Mouse (Mus musculus): ENCODE data around the gene Ccdc160. TPM values are rescaled to one million over a fixed set of nuclear protein-coding genes. Genes with fewer than 3 reads are reported as not detected.

Ccdc160 gene
- total and polyA plus RNA-seq, 2 experiments from 2014 or later, result 0.72 TPM; not detected in 1

DNA sequence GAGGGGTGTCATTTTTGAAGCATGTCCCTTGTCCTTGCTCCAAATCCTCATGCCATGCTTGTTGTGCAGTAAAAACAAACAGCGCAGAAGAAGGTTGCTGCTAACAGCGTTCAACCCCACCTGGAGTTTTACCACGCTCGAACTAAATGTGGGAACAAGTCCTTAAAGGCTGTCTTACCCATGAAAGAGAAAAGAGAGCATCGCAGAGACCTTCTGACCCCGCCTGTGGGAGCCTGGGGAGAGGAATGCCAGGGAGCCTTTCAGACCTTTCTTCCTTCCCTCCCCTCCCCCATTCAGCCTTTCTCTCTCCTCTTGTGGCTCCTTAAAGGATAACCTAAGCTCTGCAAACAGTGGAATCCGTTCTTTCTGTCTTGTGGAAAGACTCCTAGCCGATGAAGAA is 4.8 kb downstream of the Ccdc160 start:
- no peak for ATAC-seq (ENCODE audit: insufficient read depth, low read depth)
- Histone ChIP-seq H3K9me3 (replicated peaks; ENCODE audit: control insufficient read depth, low read length) (no peaks in the 10 kb centered on the region), H3K27ac (ENCODE audit: low read depth) (no peak overlapping the region), H3K4me3 (ENCODE audit: low read depth, low read length) (no peak overlapping the region), H3K27me3 (ENCODE audit: control insufficient read depth, insufficient read depth, low read length) (no peaks in the 10 kb centered on the region), H3K4me2 (ENCODE audit: low read depth, low read length) (no peak overlapping the region), H3K4me1 (ENCODE audit: control insufficient read depth, insufficient read depth) (no peaks in the 10 kb centered on the region), H3K9ac (replicated peaks; ENCODE audit: low read depth, low read length) (no peak overlapping the region), H3K36me3 (replicated peaks; ENCODE audit: control insufficient read depth, insufficient read depth, low read length) (no peaks in the 10 kb centered on the region)
- no peak for TF ChIP-seq CTCF (IDR thresholded peaks at IDR 0.05; ENCODE audit: low read depth)
- TF ChIP-seq EP300 (IDR thresholded peaks at IDR 0.05; ENCODE audit: low read depth), result no peak
- DNase-seq (ENCODE audit: low spot score), result no peak
- WGBS, result 36% methylated on average over 7 of the region's 8 CpGs

- no peak for TF ChIP-seq EP300 (IDR thresholded peaks at IDR 0.05; ENCODE audit: low read depth)
- TF ChIP-seq CTCF (IDR thresholded peaks at IDR 0.05; ENCODE audit: low read depth), result no peak
- no peak for DNase-seq (ENCODE audit: low spot score)
- H3K4me1 ChIP-seq (ENCODE audit: control insufficient read depth, insufficient read depth), result no peaks in the 10 kb centered on the region
- H3K27ac ChIP-seq (ENCODE audit: low read depth), result no peak overlapping the region
- no peak overlapping the region for H3K4me2 ChIP-seq (ENCODE audit: low read depth, low read length)
- no peak overlapping the region for H3K4me3 ChIP-seq (ENCODE audit: low read depth, low read length)
- no peaks in the 10 kb centered on the region for H3K36me3 ChIP-seq (replicated peaks; ENCODE audit: control insufficient read depth, insufficient read depth, low read length)
- 58% methylated on average over 9 of the region's 9 CpGs for WGBS
- no peaks in the 10 kb centered on the region for H3K9me3 ChIP-seq (replicated peaks; ENCODE audit: control insufficient read depth, low read length)
- no peaks in the 10 kb centered on the region for H3K27me3 ChIP-seq (ENCODE audit: control insufficient read depth, insufficient read depth, low read length)
- no peak for ATAC-seq (ENCODE audit: insufficient read depth, low read depth)
- no peak overlapping the region for H3K9ac ChIP-seq (replicated peaks; ENCODE audit: low read depth, low read length)
These were observed 6.1 kb downstream of the Ccdc160 start for GRCm38 (mm10) chrX:52797031-52797625.

- Histone ChIP-seq H3K9me3 (replicated peaks; ENCODE audit: control insufficient read depth, low read length) (no peaks in the 10 kb centered on the region), H3K9ac (replicated peaks; ENCODE audit: low read depth, low read length) (no peak overlapping the region), H3K27ac (ENCODE audit: low read depth) (no peak overlapping the region), H3K4me3 (ENCODE audit: low read depth, low read length) (no peak overlapping the region), H3K36me3 (replicated peaks; ENCODE audit: control insufficient read depth, insufficient read depth, low read length) (no peaks in the 10 kb centered on the region), H3K4me1 (ENCODE audit: control insufficient read depth, insufficient read depth) (no peaks in the 10 kb centered on the region), H3K4me2 (ENCODE audit: low read depth, low read length) (no peak overlapping the region), H3K27me3 (ENCODE audit: control insufficient read depth, insufficient read depth, low read length) (no peaks in the 10 kb centered on the region)
- WGBS, result 67% methylated on average over 14 of the region's 14 CpGs
- no peak for ATAC-seq (ENCODE audit: insufficient read depth, low read depth)
- TF ChIP-seq EP300 (IDR thresholded peaks at IDR 0.05; ENCODE audit: low read depth) (no peak), CTCF (IDR thresholded peaks at IDR 0.05; ENCODE audit: low read depth) (no peak)
- DNase-seq (ENCODE audit: low spot score), result no peak
These were observed 7.3 kb downstream of the Ccdc160 start for GRCm38 (mm10) chrX:52798255-52798654.

- Histone ChIP-seq H3K36me3 (replicated peaks; ENCODE audit: control insufficient read depth, insufficient read depth, low read length) (no peaks in the 10 kb centered on the region), H3K4me2 (ENCODE audit: low read depth, low read length) (no peak overlapping the region), H3K4me1 (ENCODE audit: control insufficient read depth, insufficient read depth) (no peaks in the 10 kb centered on the region), H3K4me3 (ENCODE audit: low read depth, low read length) (no peak overlapping the region), H3K9ac (replicated peaks; ENCODE audit: low read depth, low read length) (no peak overlapping the region), H3K27ac (ENCODE audit: low read depth) (no peak overlapping the region), H3K9me3 (replicated peaks; ENCODE audit: control insufficient read depth, low read length) (no peaks in the 10 kb centered on the region), H3K27me3 (ENCODE audit: control insufficient read depth, insufficient read depth, low read length) (no peaks in the 10 kb centered on the region)
- TF ChIP-seq EP300 (IDR thresholded peaks at IDR 0.05; ENCODE audit: low read depth) (no peak), CTCF (IDR thresholded peaks at IDR 0.05; ENCODE audit: low read depth) (no peak)
- DNase-seq (ENCODE audit: low spot score) (no peak), ATAC-seq (ENCODE audit: insufficient read depth, low read depth) (no peak)
- WGBS, result 31% methylated on average over 6 of the region's 6 CpGs
These were observed 8.6 kb downstream of the Ccdc160 start for GRCm38 (mm10) chrX:52799566-52799965.

GRCm38 (mm10) chrX:52819338-52819737 is 28.3 kb downstream of the Ccdc160 start:
- no peak for ATAC-seq (ENCODE audit: insufficient read depth, low read depth)
- Histone ChIP-seq H3K27me3 (ENCODE audit: control insufficient read depth, insufficient read depth, low read length) (no peaks in the 10 kb centered on the region), H3K4me1 (ENCODE audit: control insufficient read depth, insufficient read depth) (no peaks in the 10 kb centered on the region), H3K36me3 (replicated peaks; ENCODE audit: control insufficient read depth, insufficient read depth, low read length) (no peaks in the 10 kb centered on the region), H3K9ac (replicated peaks; ENCODE audit: low read depth, low read length) (no peak overlapping the region), H3K4me3 (ENCODE audit: low read depth, low read length) (no peak overlapping the region), H3K4me2 (ENCODE audit: low read depth, low read length) (no peak overlapping the region), H3K9me3 (replicated peaks; ENCODE audit: control insufficient read depth, low read length) (no peaks in the 10 kb centered on the region), H3K27ac (ENCODE audit: low read depth) (no peak overlapping the region)
- WGBS, result 25% methylated on average over 3 of the region's 3 CpGs
- no peak for DNase-seq (ENCODE audit: low spot score)
- TF ChIP-seq EP300 (IDR thresholded peaks at IDR 0.05; ENCODE audit: low read depth) (no peak), CTCF (IDR thresholded peaks at IDR 0.05; ENCODE audit: low read depth) (no peak)

MicroRNAs within 50 kb of the gene (microRNA counts, 519-probe panel; counts per million panel counts)
- microRNA mmu-miR-106a+mmu-miR-17 (7,257 counts per million, percentile 85 among the panel's probes with 10 or more counts), microRNA mmu-miR-18b (not detected), microRNA mmu-miR-363 (not detected)

Small RNA genes lying within 50 kb of the gene (microRNA-seq; reads per million reads assigned to microRNA genes)
- gene Mir106a, result 9.1 reads per million, percentile 28 among the genes with 10 or more reads in this experiment
- gene Mir18b, result 1.6 reads per million
- 3.0 reads per million, percentile 15 among the genes with 10 or more reads in this experiment for gene Mir19b-2
- 5.9 reads per million, percentile 24 among the genes with 10 or more reads in this experiment for gene Mir20b
- gene Mir363, result 6.8 reads per million, percentile 26 among the genes with 10 or more reads in this experiment
- gene Mir92-2, result 40.5 reads per million, percentile 45 among the genes with 10 or more reads in this experiment

Other genes with a start within 250 kb of the Ccdc160 start
- gene Gpc3, start 177.2 kb upstream of the Ccdc160 start, total RNA-seq (2014; rRNA removed; ENCODE audit: low replicate concordance), result 45.1 and 64.9 TPM in 2 replicates
- gene Gpc3, start 177.2 kb upstream of the Ccdc160 start, polyA plus RNA-seq (2015; fragmentation: Nextera tagmentation; extraction: Ambion mirVana), result 140 and 147 TPM in 2 replicates
- 2.1 and 4.5 TPM in 2 replicates for gene Phf6, start 121.1 kb downstream of the Ccdc160 start, total RNA-seq (2014; rRNA removed; ENCODE audit: low replicate concordance)
- gene Phf6, start 121.1 kb downstream of the Ccdc160 start, polyA plus RNA-seq (2015; fragmentation: Nextera tagmentation; extraction: Ambion mirVana), result 5.9 and 6.2 TPM in 2 replicates
- gene Hprt, start 196.9 kb downstream of the Ccdc160 start, total RNA-seq (2014; rRNA removed; ENCODE audit: low replicate concordance), result 69.0 and 93.5 TPM in 2 replicates
- 209 and 218 TPM in 2 replicates for gene Hprt, start 196.9 kb downstream of the Ccdc160 start, polyA plus RNA-seq (2015; fragmentation: Nextera tagmentation; extraction: Ambion mirVana)